Mouse (Mus musculus) liver, postnatal 0 days (tissue): Measurements from ENCODE around the gene Abcb8.

Experiments
- CTCF ChIP-seq: sonication (generic); IDR thresholded peaks from 2 replicates; pipeline ENCODE4 v1.5.1; 2016; ENCODE audit warnings: antibody characterized with exemption, low read depth
- EP300 ChIP-seq: IDR thresholded peaks from 2 replicates; pipeline ENCODE4 v1.6.1; 2016; ENCODE audit warnings: antibody characterized with exemption, low read depth, mild to moderate bottlenecking

- TF ChIP-seq CTCF: no peak
- TF ChIP-seq EP300: no peak
Measured at GRCm38 (mm10) chr5:24385374-24385773, 8.1 kb upstream of the Abcb8 start.
